Mouse (Mus musculus) central nervous system, embryonic 14 days (tissue): ENCODE data around the gene Ccdc50. TPM values are rescaled to one million over a fixed set of nuclear protein-coding genes. Genes with fewer than 3 reads are reported as not detected.

ENCODE experiments used
- polyA plus RNA-seq: library from polyadenylated mRNA; depleted of rRNA; stranded (reverse); fragments of >200 nt; gene quantifications from 2 replicates; pipeline ENCODE4 v1.2.3, GENCODE M21; 2012; rRNA removed

Gene Ccdc50
- 51.6 and 52.4 TPM in 2 replicates for polyA plus RNA-seq

GRCm38 (mm10) chr16:27388761-27389451 is at the start of gene Ccdc50:
Gene Ccdc50 (plus strand): TSS chr16:27388869.

GRCm38 (mm10) chr16:27370191-27370590 is 18.5 kb upstream of the Ccdc50 start, which contains the start of gene Uts2b:
Gene Uts2b (minus strand): TSS chr16:27370239.

Other genes starting within 250 kb of the Ccdc50 start
- gene Ostn, start 81.4 kb upstream of the Ccdc50 start, polyA plus RNA-seq = 0.06 and 0.64 TPM in 2 replicates
- 1.5 and 1.7 TPM in 2 replicates for gene Uts2b, start 18.6 kb upstream of the Ccdc50 start, polyA plus RNA-seq